Mouse (Mus musculus) 3134 (cell line): Measurements from ENCODE around the gene Lbhd2.
A peak's percentile ranks its signal among the peaks of the same experiment; 100 is the strongest.

ENCODE experiments used
- DNase-seq: peaks from one replicate; pipeline ENCODE4 v3.0.0-alpha.2; 2011; ENCODE audit warnings: low spot score; ENCODE audit not compliant: insufficient read length; ENCODE audit errors: extremely low read depth

The Lbhd2 gene

DNA sequence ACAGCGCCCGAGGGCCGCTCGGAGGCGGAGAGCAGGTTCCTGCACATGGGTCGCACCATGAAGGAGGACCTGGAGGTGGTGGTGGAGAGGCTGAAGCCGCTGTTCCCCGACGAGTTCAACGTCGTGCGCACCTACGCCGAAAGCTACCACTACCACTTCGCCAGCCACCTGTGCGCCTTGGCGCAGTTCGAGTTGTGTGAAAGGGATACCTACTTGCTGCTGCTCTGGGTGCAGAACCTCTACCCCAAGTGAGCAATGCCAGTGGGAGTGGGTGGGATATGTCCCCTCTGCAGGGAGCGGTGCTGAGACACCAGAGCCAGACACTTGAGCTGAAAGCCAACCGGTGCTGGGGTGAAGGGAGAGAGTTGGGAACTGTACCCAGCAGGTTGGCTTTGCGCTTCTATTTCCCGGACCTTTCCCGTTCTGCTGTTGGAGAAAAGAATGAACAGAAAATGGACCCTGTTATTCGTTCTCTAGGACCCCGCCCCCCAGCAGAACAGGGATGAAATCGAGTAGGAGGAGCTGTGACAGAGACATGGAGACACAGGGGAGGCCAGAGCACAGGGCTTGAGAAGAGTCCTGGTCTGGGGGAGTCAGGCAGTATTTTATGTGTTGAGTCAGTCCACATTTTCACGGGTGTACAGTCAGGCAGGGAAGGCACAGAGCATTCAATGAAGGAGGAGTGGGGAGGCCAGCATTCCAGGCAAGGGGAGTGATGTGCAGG is 39.4 kb downstream of the Lbhd2 start:
- DNase-seq = no peak

DNA sequence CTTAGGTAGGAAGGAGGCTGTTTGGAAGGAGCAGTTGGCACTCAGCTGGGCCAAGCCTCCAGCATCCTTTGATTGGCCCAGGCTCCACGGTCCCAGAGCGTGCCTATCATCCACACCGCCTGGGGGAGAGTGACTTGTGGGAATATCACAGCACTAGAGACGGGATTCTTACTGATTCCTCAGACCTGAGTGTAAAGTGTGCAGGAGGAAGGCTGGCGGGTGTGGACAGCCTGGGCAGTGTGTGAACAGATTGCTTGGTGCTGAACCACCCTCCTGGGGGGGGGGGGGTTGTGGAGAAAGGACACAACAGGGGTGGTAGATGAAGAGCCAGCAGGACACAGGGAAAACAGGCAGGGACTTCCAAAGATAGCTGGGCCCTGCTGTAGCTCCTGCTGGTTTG is 40.1 kb downstream of the Lbhd2 start:
- no peak for DNase-seq

DNA sequence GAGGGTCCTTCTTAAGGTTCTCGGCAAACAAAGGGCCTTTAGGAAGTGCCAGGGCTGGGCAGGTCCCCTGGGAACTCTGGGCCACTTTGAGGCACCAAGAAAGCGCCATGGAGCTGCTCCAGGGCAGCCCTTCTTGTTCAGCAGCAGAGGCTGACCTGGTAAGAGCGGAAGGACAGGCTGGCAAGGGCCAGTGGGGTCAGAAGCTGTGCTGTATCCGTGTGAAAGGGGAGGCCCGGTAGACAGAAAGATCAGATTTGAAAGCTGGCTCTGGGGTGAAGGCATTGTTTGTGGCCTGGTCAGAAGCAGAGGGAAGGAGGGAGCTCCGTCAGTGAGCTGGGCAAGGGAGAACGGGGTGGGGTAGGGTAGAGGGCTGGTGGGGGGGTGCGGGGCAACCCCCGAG is 40.7 kb downstream of the Lbhd2 start:
- no peak for DNase-seq

DNA sequence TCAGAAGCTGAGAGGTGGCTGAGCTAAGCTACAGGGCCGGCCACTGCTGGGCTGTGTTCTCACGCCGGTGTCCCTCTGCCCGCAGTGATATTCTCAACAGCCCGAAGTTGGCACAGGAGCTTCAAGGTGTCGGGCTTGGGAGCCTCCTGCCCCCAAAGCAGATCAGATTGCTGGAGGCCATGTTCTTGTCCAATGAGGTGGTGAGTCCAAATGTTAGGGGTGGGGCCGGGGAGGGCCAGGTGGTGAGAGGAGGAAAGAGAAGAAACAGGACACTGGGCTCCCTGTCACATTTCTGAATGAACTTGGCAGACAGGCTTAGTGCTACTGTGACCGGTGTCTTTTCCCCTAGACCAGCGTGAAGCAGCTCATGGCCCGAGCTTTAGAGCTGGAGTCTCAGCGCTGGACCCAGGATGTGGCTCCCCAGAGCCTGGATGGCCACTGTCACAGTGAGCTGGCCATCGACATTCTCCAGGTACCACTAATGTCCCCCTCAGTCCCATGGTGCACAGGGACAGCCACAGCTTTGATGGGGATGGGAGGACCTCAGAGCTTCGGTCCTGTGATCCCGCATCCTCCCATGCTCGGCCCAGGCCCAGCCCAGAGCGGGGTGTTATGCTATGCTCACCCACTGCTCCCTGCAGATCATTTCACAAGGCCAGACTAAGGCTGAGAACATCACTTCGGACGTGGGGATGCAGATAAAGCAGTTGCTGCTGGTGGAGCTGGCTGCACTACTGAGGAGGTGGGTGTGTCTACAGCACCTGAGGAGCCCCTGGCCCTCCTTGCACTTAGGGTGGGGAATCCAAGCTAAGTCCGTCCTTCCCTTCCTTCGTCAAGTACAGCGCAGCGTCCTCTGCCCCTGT is 41.5 kb downstream of the Lbhd2 start:
- no peak for DNase-seq

DNA sequence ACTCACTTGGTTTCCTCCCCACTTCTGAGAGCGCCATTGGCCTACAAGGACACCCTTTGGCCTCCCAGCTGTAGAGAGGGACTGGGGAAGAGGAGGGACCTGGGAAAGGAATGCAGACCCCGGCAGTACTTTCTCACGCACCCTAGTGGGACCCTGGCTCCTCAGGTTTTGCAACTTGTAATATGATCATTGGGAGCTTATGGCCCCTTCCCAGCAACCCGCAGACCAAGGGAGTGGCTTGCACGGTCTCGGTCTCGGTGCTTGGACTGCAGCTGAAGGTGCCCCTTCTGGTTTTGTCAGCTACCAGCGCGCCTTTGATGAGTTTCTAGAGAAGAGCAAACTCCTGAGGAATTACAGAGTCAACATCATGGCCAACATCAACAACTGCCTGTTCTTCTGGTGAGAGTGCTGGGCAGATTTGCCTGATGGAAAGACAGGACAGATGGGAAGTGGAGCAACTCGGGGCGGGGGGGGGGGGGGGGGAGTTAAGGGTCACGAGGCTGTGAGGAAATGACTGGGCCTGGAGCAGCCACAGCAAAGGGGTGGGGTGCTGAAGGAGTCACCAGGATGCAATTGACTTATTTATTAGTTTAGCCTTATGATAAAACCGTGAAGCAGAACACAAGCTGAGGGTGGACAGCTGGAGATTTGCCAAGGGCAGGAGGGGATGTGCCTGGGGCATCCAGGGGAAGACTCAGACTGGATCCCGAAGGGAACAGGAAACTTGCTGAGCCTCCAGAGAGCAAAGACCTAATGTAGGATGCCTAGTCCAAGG is 42.5 kb downstream of the Lbhd2 start:
- DNase-seq = no peak

DNA sequence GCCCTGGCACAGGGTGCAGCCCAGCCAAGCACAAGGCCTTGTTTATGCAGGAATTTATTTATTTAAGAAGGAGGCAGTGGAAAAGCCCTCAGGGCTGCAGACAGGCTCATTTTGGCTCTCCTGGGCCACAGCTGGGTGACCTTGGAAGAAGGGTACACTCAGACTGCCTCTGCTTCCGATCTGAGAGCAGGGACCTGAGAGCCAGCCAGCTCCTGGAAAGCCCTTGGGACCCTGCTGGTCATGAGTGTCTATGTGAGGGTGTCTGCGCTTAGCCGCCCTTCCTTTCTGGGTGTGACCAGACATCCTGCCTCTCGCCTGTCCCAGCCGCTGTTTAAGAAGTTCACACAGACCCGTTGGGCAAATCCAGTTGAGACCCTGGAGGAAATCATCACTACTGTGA is 43.8 kb downstream of the Lbhd2 start:
- DNase-seq = no peak

DNA sequence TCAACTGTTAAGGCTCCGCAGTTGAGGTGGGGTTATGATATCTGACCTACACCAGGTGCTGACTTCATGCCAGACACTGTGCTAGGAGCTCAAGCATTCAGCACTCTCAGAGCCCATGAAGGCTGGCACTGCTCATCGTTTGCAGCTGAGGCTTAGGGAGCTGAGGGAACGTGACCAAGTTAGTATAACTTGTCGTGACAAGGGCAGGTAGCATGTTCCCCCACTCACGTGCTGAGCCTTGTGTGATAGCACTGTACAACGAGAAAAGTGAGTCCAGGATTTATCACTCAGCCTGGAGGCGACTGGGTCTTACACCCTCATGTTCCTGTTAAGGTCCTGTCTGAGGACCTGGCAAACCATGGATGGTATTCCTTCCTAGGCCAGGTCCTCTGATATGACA is 45.0 kb downstream of the Lbhd2 start:
- no peak for DNase-seq

DNA sequence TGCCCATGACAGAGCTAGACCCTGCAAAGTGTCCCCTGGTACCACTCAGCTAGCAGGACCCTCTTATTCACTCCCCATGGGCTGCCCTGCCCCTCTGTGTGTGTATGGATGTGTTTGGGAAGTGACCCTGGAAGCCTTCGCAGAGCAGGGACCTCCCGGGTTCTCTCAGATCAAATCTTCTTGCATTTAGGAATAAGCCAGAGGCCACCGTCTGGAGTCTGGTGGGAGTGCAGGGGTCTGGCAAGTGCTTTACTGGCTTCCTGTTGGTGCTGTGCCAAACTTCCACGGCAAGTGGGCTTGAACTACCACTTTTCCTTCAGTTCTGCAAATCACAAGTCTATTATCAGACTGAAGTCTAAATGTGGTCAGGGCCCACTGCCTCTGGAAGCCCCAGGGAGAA is 47.4 kb downstream of the Lbhd2 start:
- no peak for DNase-seq

DNA sequence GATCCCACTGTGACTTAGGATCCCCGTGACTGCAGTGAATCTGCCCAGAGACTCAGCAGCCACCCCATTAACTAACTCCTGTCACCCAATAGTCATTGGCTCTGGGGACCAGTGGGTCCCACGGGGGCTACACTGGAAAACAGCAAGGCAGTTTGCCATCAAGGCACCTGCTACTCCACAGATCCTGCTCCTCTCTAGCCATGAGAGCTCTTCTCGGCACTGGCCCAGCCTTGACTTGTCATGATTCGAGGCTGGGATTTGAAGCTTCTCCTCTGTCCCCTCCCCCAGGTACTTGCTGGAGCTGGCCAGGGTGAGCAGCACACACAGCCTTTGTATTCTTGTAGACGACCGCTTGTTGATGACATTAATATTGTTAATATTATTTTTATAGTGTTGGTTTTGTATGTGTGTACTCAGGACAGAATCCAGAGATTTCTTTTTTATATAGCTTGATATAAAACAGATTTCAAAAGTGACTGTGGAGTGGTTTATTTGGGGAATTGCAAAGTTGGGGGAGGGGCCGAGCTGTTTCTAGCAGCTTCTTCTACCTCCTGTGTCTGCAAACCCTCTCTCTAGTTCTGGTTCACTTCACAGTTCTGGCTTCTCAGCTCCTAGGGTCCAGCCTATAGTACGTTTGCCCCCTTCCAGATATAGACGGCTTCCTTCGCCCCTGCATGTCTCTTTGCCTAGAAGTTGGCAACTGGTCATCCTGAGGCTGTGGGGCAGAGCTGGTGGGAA is 48.1 kb downstream of the Lbhd2 start:
- DNase-seq = no peak

DNA sequence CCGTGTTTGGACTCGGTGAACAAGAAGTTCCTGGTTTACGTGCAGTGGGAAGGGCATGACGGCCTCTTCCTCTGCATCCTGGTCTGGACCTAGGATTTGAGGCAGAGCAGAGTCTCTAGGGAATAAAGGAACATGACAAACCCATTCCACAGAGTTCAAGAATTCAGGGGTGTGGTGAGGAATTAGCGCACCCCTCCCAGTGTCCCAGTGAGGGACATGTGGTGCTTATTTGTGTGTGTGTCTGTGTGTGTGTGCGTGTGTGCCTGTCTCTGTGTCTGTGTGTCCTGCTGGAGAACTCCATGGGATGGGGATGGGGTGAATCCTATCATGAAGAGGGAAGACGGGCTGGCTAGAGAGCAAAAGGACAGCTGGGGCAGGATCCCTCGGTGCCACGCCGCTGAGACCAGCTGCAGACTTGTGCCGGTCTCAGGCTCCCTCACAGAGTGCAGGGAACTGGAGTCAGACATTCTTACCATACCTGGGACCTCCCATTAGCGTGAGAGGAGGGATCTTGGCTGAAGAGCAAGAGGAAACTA is 48.8 kb downstream of the Lbhd2 start:
- peak; percentile 80 for DNase-seq

DNA sequence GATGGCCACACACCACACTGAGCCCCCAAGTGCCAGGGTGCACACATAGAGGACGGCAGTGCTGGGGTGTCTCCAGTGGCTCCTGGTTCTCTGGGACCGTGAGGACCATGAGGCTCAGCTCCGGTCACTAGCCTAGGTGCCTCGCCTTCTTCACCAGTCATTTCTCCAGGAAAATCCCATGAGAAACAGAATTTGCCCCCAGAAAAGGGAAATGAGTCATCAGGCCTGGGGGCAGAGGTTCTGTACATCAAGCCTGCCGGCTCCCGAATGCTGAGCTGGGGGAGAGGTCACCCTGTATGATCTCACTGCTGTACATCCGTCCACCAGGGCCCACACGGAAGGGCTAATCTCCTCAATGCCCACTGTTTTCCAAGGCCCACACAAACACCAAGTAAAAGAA is 49.3 kb downstream of the Lbhd2 start:
- DNase-seq = no peak

DNA sequence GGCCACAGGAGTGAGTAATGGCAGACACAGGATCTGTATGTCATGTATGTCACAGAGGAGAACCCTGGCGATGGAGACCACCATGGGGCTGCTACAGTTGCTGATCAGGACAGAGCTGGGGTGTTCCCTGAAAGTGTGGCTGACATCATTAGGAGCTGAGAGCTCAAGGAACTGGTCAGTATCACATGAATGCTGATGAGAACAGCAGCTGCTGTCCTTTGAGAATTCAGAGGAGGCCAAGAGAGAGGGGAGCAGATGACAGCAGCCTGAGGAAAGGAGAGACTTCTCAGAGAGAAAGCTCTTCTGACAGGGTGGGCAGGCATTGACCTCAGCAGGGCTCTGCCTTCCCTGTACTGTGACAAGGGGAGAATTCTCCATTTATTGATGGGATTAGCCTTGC is 51.1 kb downstream of the Lbhd2 start:
- no peak for DNase-seq
